Mouse (Mus musculus) left cerebral cortex, adult 11 months (tissue): ENCODE data around the gene Cacna2d2.
A peak's percentile ranks its signal among the peaks of the same experiment; 100 is the strongest.

Experiments used
- DNase-seq: peaks from one replicate; pipeline ENCODE4 v3.0.0; 2022; ENCODE audit warnings: low spot score

Cacna2d2 gene

DNA sequence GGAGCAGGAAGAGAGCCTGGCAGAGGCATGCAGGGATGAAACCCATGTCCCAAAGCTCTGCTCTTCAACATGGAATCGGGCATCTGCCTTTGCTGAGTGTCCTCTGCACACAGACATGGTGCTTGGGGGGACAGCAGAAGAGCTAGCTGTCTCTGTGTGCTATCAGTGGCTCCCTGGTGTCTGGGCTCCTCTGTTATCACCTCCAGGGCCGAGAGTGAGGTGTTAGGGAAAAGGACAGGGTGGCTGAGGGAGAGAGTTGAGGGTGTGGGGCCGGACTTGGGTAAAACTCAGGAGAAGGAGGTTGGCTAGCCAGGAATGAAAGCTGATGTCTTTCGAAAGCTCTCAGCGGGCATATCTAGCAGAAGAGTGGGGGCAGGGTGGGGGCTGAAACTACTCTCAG lies 63.5 kb downstream of the Cacna2d2 start:
- DNase-seq, result no peak

- DNase-seq, result peak; percentile 67
Observed at GRCm38 (mm10) chr9:107463509-107463908, 64.1 kb downstream of the Cacna2d2 start.

- no peak for DNase-seq
Observed at GRCm38 (mm10) chr9:107464130-107464529, 64.7 kb downstream of the Cacna2d2 start.

- DNase-seq, result no peak
Observed at GRCm38 (mm10) chr9:107465657-107466056, 66.2 kb downstream of the Cacna2d2 start.

DNA sequence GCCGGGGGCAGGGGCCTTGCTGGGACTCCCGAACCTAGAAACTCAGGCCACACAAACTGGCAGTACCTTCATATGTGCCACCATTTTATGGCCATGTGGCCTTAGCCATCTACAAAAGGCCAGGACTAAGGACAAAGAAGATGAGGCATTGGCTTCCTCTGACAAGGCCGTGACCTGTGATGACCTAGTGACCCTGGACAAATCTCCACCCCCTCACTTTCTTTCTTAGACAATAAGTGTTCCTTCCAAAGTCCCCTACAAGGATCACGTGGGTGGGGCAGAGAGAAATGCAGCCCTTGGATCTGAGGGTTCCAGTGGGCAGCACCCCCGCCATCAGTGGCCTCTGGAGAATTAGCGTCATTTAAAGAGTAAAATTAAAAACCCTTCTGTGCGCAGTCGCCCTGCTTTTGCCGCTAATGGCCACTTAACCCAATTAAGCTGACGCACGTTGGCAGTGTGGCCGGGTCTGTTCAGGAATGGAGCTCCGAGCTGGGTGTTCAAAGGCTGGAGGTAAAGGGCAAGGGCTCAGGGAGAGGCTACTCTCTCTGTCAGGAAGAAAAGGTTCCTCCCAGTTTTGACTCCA lies 69.9 kb downstream of the Cacna2d2 start:
- no peak for DNase-seq

- DNase-seq, result no peak
Observed at GRCm38 (mm10) chr9:107470427-107470826, 71.0 kb downstream of the Cacna2d2 start.

GRCm38 (mm10) chr9:107474016-107474415 lies 74.6 kb downstream of the Cacna2d2 start:
- DNase-seq, result no peak

DNA sequence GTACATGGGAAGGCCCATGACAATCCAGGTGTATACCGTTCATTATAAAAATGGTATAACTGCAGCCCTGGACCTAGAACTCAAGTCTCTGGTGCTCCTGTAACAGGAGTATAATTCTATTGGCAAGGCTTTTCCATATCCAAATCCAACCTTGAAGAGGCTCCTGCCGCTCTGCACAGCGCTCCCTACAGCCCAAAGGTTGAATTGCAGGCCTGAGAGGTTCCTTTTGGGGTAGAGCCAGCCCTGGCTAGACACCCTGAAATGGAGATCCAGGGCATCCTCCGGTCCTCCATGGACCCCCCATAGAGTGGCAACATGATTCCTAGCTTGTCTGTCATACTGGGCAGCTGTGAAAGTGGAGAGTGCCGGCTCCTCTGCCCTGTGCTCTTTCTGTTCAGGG lies 79.6 kb downstream of the Cacna2d2 start:
- no peak for DNase-seq

DNA sequence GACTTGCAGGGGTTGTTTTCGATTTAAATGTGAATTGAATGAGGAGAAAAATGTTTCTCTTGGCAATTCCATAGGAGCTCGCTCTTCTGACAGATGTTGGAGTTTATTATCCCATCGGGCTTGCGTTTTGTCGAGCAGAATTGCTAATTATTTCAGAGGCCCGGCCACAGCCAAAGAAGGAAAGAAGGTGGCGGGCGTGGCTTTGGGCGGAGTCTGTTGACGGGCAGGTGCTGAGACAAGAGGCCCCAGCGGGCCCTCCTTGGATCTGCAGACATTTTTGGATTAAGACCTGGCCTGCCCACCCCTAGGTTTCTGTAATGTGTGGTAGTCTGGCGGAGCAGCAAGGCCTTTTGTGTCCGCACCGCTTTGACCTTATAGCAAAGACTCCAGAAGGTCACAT lies 80.2 kb downstream of the Cacna2d2 start:
- no peak for DNase-seq

DNA sequence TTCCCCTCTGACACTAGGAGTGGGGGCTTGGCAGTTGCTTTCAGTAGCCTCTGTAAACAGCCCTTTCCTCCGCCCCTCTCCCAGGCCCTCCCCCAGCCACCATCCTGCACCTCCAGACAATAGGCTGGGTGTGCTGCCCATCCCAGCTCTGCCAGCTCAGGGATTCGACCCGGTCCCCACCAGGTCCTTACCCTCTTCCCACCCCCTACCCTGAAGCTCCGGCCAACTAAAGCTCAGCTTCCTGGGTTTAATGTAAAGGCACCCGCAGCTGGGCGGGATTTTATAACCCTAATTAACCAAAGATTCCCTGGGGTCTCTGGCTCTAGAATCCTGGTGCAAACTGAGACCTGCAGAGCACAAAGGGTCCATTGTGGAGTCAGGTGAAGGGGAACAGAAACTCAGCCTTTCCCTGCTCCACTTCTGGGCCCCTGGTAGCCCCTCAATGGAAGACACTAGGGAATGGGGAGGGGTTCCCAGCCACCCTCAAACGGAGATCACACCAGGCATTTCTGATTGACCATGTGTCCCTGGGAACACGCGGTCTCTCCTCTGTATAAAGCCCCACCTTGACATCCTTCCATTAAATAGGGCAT lies 81.2 kb downstream of the Cacna2d2 start:
- DNase-seq, result no peak

DNA sequence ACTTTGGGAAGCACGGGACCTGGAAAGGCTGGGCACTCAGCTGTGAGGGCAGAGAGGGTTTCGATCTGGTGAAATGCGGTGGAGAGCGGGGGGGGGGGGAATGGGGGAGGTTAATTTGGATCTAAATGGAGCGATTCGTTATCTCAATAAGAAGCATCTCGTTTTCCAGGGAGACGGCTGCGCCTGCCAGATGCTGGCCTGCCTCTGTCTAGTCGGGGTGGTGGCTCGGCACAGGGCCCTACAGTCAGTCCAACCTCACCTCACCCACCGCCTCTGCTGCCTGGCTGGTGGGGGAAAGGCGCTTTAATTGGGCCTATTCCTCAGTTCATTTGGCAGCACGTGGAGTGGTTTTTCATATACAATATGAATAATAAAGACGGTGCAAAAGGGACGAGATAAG lies 81.9 kb downstream of the Cacna2d2 start:
- DNase-seq, result no peak

DNA sequence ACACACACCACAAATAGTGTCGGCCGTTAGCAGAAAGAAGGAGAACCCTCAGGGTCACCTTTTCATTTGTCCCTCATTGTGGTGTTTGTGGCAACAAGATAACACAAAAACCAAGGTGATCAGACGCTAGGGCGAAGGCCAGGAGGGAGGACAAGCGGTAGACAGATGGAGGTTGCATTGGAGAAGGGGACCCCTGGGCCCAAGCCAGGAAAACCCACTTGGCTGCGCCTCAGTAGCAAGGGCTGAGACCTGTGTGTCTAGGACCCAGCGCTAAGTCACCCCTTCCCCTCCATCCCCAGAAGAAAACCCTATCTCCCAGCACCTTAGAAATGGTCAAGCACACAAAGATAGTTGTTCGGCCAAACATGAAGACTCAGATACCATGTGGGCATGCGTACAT lies 82.6 kb downstream of the Cacna2d2 start:
- no peak for DNase-seq

GRCm38 (mm10) chr9:107482770-107483169 lies 83.4 kb downstream of the Cacna2d2 start:
- DNase-seq, result no peak

GRCm38 (mm10) chr9:107483714-107484113 lies 84.3 kb downstream of the Cacna2d2 start:
- no peak for DNase-seq

GRCm38 (mm10) chr9:107484302-107484701 lies 84.9 kb downstream of the Cacna2d2 start:
- DNase-seq, result peak; percentile 28

DNA sequence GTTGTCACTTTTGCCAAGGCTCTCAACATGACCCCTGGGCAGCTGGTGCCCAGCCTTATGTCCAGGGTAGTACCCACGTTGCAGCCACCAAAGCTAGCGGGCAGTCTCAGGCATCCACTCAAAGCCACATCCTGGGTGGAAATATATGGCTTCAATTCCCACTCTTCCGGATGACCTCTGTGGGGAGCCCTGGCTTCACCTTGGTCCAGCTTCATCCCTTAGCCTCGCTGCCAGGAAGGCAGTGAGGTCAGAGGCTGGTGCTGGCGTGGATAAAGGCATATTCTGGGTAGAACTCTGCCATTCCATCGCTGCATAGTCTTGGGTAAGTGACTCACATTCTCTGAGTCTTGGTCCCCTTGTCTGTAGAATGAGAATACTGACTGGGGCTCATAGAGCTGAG lies 85.4 kb downstream of the Cacna2d2 start:
- DNase-seq, result no peak

GRCm38 (mm10) chr9:107486086-107486485 lies 86.7 kb downstream of the Cacna2d2 start:
- no peak for DNase-seq

DNA sequence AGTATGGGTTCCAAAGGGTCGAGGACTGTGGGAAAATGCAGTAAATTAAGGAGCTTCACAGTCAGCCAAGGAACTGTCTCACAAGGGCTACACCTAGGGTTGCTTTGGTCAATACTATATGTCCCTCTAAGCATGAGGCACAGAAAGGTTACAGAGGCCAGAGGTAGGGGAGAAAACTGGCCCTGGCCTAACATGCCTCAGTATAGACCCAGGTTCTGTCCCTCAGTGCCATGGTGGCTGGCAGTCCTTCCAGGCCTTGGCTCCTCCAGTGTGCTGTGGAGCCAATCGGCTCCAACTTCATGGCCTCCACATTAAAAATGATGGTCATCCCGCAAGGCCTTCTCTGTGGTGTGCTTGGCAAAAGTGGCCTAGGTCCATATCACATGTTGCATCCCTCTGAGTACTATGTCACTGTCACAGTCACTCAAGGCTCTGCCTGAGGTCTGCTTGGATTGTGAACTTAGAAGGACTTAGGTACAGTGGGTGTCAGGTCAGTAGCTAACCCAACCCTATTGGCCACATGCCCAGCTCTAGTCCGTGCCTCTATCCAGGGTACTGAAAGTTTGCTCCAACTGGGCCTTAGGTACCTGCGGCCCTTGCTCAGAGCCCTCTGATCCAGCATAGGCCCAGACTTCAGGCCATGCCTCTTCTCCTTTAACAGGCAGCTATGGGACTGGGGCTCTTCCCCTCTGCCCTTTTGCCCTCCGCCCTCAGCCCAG lies 87.3 kb downstream of the Cacna2d2 start:
- no peak for DNase-seq

- DNase-seq, result no peak
Observed at GRCm38 (mm10) chr9:107490146-107490545, 90.7 kb downstream of the Cacna2d2 start.

GRCm38 (mm10) chr9:107490625-107491024 lies 91.2 kb downstream of the Cacna2d2 start:
- no peak for DNase-seq

GRCm38 (mm10) chr9:107493511-107493910 lies 94.1 kb downstream of the Cacna2d2 start:
- no peak for DNase-seq

DNA sequence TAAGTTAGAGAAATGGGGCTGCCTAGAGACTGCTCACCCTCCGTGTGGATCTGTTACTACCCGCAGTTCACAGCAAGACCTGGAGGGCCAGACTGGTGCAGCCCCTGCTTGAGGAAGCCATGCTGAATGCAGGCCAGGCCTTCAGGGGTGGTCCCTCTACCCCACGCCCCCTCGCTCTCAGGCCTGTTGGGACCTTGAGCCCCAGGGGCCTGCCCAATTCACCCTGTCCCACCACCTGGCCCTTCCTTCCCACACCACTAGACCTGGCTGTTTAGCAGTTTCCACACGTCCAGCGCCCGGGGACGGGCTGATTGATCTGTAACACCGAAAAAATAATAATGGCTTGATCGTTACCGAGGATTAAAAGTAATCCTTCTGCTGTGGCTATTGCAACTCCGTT lies 94.8 kb downstream of the Cacna2d2 start:
- DNase-seq, result no peak

DNA sequence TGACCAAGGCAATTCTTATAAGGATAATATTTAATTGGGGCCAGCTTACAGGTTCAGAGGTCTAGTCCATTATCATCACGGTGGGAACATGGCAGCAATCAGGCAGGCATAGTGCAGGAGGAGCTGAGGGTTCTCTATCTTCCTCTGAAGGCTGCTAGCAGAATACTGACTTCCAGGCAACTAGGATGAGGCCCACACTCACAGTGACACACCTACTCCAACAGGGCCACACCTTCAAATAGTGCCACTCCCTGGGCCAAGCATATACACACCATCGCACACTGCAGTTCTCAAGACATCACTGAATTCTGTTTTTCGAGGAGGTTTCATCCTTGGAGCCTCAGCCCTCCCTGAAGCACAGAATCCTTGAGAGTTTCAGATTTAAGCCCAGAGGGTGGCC lies 96.9 kb downstream of the Cacna2d2 start:
- no peak for DNase-seq
